Mouse (Mus musculus) adrenal gland (tissue): ENCODE data around the gene Cdh8.
"Not testable (repeated sequence)": the region's sequence is repeated elsewhere in the genome, so short reads cannot be mapped to it uniquely, and the experiment has no call there.

ENCODE experiments used
- intact Hi-C: fragments of 180-260 bp; cut with DNase I; formaldehyde crosslinking; loops from one replicate; pipeline ENCODE4 v1.15.1; 2025

The Cdh8 gene

DNA sequence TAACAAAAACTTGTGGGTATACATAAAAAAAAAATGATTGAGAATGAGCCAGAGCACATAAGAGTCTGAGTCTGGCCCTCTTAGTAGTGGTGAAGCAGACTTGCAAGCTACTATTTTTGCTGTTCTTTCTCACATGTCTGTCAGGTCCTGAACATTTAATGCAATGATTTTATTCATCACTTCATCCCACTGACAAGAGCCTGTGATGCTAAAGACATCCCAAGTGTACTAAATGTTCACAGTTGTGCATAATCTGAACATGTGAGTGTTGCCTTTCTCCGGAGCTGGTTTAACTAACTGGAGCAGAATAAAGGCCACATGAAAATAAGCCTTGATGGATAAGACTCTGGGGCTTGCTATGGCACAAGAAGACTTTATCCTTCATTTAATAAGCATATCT, 131.2 kb downstream of the Cdh8 start:
- intact Hi-C loops, result no loop called here

DNA sequence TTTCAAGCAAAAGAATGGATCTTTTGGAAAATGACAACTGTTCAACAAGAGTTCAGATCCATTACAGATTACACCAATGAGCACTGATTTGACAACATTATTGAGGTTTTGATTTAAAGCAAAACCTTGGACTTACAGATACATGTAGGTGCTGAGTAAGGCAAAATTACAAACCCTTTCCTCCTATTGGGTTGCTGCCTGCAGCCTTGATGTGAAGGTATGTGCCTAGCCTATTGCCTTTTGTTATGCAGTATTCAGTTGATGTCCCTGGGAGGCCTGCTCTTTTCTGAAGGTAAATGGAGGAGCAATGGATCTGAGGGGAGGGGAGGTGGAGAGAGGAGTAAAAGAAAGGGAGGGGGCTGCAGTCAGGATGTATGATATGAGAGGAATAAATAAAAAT, 135.9 kb downstream of the Cdh8 start:
- intact Hi-C loops, result no loop called here

DNA sequence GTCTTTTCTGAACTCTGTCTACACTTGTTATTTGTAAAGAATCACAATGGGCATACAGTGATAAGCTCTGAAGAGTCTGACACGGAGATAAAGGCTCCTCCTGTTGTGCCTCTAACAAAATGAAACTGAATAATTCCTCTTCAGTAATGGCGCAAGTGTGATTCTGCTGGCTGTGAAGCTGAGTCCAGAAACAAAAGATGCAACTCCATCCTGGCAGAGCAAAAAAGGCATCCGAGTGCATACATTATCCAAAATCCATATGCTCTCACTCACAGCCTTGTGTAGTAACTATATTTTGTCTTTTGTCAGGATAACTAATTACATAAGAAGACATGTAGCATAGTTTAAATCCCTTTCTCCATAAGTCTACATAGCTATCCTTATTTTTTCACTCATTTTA, 149.1 kb downstream of the Cdh8 start:
- intact Hi-C loops, result no loop called here

DNA sequence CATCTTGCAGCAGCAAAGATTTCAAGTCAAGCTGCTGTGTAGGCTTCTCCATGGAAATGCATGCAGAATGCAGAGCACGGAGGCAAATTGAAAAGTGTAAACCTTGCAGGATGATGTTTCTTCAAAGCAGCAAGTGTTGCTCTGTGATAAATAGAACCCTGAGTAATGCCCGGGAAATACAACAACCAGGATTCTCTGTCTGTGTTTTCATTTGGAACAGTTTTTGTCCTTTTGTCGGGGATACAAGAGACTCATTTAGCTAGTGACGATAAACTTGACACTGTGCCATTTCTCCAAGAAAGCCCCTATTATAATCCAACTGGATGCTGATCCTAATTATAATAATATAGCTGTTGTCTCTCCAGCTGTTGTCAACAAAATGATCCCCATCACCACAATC, 181.9 kb downstream of the Cdh8 start:
- intact Hi-C loops, result no loop called here

DNA sequence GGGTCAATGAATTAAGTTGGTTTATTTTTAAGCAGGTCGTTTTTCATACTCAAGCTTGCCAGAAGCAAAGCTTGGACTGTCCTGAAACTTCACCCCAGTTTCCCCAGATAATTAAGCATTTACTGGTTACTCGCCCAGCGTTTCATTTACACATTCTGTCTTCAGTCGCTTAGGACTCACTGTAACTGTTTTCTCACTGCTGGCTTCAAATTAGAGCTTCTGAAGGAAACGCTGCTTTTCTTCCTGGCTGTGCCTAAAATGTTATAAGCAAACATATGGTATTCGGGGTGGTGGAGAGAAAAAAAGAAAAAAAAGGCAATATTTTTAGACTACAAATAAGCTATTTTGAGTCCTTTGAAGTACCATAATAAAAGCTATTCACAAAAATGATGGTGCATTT, 192.6 kb downstream of the Cdh8 start:
- intact Hi-C loops, result no loop called here

DNA sequence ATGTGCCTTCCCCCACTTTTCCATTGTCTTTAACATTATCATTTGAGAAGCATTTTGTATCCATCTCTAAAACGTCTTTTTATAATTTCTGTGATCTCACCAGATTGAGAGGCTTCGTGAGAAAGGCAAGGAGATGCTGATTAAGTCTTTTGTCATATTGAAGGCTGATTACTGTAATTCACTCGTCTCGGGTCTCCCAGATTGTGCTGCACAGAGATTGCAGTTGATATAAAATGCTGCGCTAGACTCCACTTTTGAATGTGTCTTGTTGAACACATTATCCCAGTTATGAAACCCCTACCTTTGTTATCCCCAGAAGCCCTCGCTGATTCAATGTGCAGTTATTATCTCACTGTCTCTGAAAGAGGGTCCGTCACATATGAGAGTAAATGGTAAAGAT, 211.1 kb downstream of the Cdh8 start:
- intact Hi-C loops, result no loop called here

DNA sequence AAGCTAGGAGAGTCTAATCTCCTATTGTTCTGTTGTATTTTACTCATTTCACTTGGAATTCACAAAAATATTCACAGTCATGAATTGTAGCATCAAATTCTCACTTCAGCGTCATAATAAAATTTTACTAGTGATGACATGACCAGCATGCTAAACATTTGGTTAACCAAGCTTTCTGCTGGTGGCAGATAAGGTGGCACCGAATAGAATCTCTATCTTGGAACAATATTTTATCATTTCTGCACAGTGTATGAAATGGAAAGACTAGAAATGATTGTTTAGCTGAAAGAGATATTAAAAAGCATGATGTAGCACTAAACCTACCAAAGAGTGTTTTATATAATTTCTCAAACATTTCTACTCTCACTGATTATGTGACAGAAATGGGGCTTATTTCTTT, 225.6 kb downstream of the Cdh8 start:
- intact Hi-C loops, result no loop called here

DNA sequence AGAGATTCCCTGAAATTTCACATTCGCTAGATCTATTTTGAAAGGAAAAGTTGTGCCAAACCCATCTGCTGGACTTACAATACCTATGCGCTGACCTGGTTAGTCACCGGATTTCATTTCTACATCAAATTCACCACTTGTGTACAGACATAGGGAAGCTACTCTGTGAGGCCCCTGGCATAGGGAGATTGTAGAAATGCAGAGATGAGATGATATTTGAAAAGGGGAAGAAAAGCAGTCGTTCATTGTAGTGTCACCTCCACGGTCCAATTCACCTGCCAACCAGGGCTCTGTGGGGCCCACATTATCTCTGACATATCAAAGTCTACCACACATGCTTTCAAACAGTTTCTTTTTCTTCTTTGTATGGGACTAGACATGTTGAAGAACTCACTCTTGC, 229.4 kb downstream of the Cdh8 start:
- intact Hi-C loops, result no loop called here

- intact Hi-C loops, result no loop called here
Observed at GRCm38 (mm10) chr8:99184186-99184585, 232.1 kb downstream of the Cdh8 start.

- intact Hi-C loops, result no loop called here
Observed at GRCm38 (mm10) chr8:99166966-99167365, 249.3 kb downstream of the Cdh8 start.

DNA sequence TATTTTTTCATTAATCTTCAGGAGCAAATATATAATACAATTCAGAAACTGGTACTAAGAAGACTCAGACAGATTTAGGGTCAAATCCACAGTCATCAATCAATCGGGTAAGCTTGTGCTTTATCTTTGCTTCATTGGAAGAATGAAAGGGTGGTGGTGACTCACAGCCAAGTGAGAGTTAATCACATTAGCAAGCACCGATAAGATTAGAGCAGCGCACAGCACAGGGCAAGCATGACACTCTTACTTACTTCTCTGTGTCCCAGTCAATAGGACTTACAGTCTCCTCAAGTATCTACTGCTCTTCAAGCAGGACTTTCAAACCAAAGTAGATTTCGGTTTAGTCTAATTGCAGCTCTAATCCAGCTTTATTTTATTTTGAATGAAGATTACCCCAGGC, 254.6 kb downstream of the Cdh8 start:
- intact Hi-C loops, result no loop called here

GRCm38 (mm10) chr8:99145436-99145835, 270.8 kb downstream of the Cdh8 start:
- intact Hi-C loops, result no loop called here

DNA sequence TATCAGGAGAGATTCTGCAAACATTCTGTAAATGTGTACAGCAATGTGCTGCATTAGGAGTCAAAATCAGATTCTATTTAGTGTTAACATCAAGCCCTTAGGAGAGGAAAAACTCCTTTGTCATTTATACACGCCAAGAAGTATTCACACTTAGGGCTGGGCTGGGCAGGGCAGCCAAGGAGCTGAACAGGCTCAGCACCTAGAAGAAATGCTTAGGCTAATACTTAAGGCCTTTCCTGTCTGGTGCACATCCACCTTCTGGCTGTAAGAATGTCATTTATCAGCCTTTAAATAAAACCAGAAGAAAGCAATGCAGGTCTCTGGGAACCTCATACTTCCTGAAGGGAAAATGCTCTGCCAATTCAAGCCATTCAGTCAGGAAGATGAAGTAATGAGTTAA, 271.5 kb downstream of the Cdh8 start:
- intact Hi-C loops, result not testable (repeated sequence)

DNA sequence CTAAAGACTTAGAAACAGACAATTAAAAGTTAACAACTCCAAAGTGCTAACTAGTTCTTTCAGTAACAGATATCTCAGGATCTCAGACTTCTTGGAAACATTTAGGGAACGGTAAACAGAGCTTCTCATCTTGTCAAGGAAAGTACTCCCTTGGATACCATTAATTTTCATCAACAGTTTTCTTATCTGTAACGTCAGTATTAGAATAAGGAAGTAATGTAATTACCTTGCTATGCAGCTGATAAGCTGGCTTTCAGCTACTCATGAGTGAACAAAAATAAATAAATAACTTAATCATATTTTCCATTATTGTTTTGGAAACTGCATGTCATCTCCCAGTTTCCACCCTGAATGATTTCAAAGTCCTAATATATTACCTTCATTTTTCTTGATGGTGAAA, 317.8 kb downstream of the Cdh8 start:
- intact Hi-C loops, result no loop called here

GRCm38 (mm10) chr8:99051344-99051743, 364.9 kb downstream of the Cdh8 start:
- intact Hi-C loops, result no loop called here

GRCm38 (mm10) chr8:99048664-99049363, 367.5 kb downstream of the Cdh8 start:
- intact Hi-C loops, result no loop called here

GRCm38 (mm10) chr8:99040423-99040822, 375.8 kb downstream of the Cdh8 start:
- intact Hi-C loops, result no loop called here

DNA sequence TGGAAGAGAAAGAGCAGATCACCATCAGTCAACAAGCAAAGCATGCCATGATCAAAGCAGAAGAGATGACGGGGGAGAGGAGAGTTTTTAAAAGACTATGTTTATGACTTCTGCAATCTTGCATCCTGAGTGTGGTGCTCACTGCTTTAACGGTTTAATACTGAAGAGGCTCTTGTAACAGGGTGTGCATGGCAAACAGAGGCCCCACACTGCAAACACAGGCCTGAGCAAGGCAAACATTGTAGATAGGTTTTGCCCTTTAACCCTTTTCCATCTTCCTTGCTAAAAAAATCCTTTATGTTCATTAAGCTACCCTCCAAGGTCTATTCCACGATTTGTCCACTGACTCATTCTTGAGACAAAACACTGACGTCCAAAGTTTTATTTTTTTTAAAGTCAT, 385.2 kb downstream of the Cdh8 start:
- intact Hi-C loops, result no loop called here
